Comparison of ENCODE assay signal across 9 mouse cellular contexts in the genomic region with DNA sequence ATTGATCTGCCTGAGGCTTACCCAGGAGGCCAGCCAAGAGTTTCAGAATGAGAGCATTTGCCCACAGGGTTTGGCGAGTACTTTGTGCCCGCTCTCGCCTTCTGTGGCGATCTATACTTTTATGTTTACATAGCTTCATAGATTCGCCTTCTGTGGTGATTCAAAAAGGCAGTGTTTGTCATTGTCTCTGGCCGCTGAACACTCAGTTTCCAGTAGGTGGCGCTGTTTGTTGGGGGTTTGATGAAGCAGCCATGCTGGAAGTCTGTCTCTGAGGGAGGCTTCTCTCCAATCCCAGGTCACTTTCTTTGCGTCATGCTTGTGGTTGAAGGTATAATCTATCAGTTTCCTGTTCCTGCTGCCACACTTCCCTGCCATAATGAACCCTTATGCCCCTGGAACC. TPM values are rescaled to one million over a fixed set of nuclear protein-coding genes. Genes with fewer than 3 reads are reported as not detected.
DNase-seq lines count a peak whose midpoint lies in the region; ATAC-seq and TF ChIP-seq lines count a peak whose summit lies in the region.
"Had no signal": no experiment of that assay in that cellular context is flagged by ENCODE, and none has a peak within 500 bp of the region (broad histone marks: within the 10 kb centered on the region; RNA-seq: fewer than 3 reads in every experiment).

No protein-coding gene starts in this region.

- no peak overlapping the region for H3K4me3 ChIP-seq in liver, embryonic 12.5 days
- H3K4me3 ChIP-seq in hindbrain, postnatal 0 days (ENCODE audit: low read length), result no peak overlapping the region
- no peak overlapping the region for H3K4me3 ChIP-seq in liver, embryonic 14.5 days (ENCODE audit: insufficient read depth in 1 of 2, low read depth in 2 of 2, low read length in 2 of 2)
- H3K4me3 ChIP-seq: neural tube, embryonic 12.5 days had no signal

- no peak overlapping the region for H3K4me2 ChIP-seq in liver, embryonic 12.5 days
- no peak overlapping the region for H3K4me2 ChIP-seq in hindbrain, postnatal 0 days (ENCODE audit: low read depth, low read length)
- no peak overlapping the region for H3K4me2 ChIP-seq in liver, embryonic 14.5 days (ENCODE audit: low read depth)

- no peak for ATAC-seq in liver, embryonic 12.5 days
- no peak for ATAC-seq in hindbrain, postnatal 0 days
- no peak for ATAC-seq in liver, embryonic 14.5 days (ENCODE audit: insufficient read depth)

- DNase-seq in liver, result peak; percentile 53
- peak; percentile 33 for DNase-seq in T-cell, adult 2 months (ENCODE audit: low spot score)
- peak; percentile 72 to 84 for DNase-seq in cerebellum, postnatal 14 days
- DNase-seq in hindbrain, postnatal 0 days (ENCODE audit: low spot score), result peak; percentile 84
- DNase-seq in liver, embryonic 14.5 days (ENCODE audit: low read depth in 3 of 3, low spot score in 3 of 3), result peak in 2 of 3 experiments; percentile 26 to 27
- DNase-seq in ovary, postnatal 14 days (ENCODE audit: low spot score), result peak; percentile 61
- DNase-seq in MN1 (ENCODE audit: low spot score), result no peak

- H3K36me3 ChIP-seq in liver, embryonic 12.5 days, result no peaks in the 10 kb centered on the region
- H3K36me3 ChIP-seq in hindbrain, postnatal 0 days (ENCODE audit: insufficient read depth, low read length), result no peaks in the 10 kb centered on the region
- no peaks in the 10 kb centered on the region for H3K36me3 ChIP-seq in liver, embryonic 14.5 days (replicated peaks; ENCODE audit: control insufficient read depth, insufficient read depth, low read depth)
- H3K36me3 ChIP-seq: neural tube, embryonic 12.5 days had no signal

- no peak for TF ChIP-seq EP300 in liver, embryonic 14.5 days (IDR thresholded peaks at IDR 0.05; ENCODE audit: low read depth)

- no peaks in the 10 kb centered on the region for H3K4me1 ChIP-seq in liver, embryonic 12.5 days
- H3K4me1 ChIP-seq in hindbrain, postnatal 0 days (ENCODE audit: insufficient read depth, low read length), result no peaks in the 10 kb centered on the region
- H3K4me1 ChIP-seq in liver, embryonic 14.5 days (replicated peaks; ENCODE audit: control insufficient read depth in 2 of 2, insufficient read depth in 2 of 2, low read length in 1 of 2), result no peaks in the 10 kb centered on the region
- H3K4me1 ChIP-seq: neural tube, embryonic 12.5 days had no signal

- H3K9ac ChIP-seq in liver, embryonic 12.5 days, result no peak overlapping the region
- no peak overlapping the region for H3K9ac ChIP-seq in hindbrain, postnatal 0 days (replicated peaks; ENCODE audit: low read length)
- no peak overlapping the region for H3K9ac ChIP-seq in liver, embryonic 14.5 days (replicated peaks)
- H3K9ac ChIP-seq: neural tube, embryonic 12.5 days had no signal

- TF ChIP-seq CTCF in hindbrain, postnatal 0 days (IDR thresholded peaks at IDR 0.05; ENCODE audit: low read depth), result peak; percentile 85
- peak; percentile 75 for TF ChIP-seq CTCF in liver, embryonic 14.5 days (IDR thresholded peaks at IDR 0.05; ENCODE audit: low read depth)

- H3K9me3 ChIP-seq in liver, embryonic 12.5 days (replicated peaks), result no peaks in the 10 kb centered on the region
- no peaks in the 10 kb centered on the region for H3K9me3 ChIP-seq in hindbrain, postnatal 0 days (ENCODE audit: low read length)
- H3K9me3 ChIP-seq in liver, embryonic 14.5 days (ENCODE audit: control insufficient read depth, low read length), result no peaks in the 10 kb centered on the region
- H3K9me3 ChIP-seq: neural tube, embryonic 12.5 days had no signal

- H3K27ac ChIP-seq in liver, embryonic 12.5 days, result no peak overlapping the region
- no peak overlapping the region for H3K27ac ChIP-seq in hindbrain, postnatal 0 days
- no peak overlapping the region for H3K27ac ChIP-seq in liver, embryonic 14.5 days
- H3K27ac ChIP-seq: neural tube, embryonic 12.5 days had no signal

- 18% methylated on average over 8 of the region's 8 CpGs for WGBS in liver, embryonic 12.5 days (ENCODE audit: insufficient replicate concordance)
- WGBS in hindbrain, postnatal 0 days, result 25% methylated on average over 8 of the region's 8 CpGs
- WGBS in liver, embryonic 14.5 days (ENCODE audit: insufficient replicate concordance), result 14% methylated on average over 8 of the region's 8 CpGs

- H3K27me3 ChIP-seq in liver, embryonic 12.5 days (replicated peaks), result no peaks in the 10 kb centered on the region
- no peaks in the 10 kb centered on the region for H3K27me3 ChIP-seq in hindbrain, postnatal 0 days (ENCODE audit: insufficient read depth, low read length)
- H3K27me3 ChIP-seq in liver, embryonic 14.5 days (ENCODE audit: control insufficient read depth, insufficient read depth, low read length), result no peaks in the 10 kb centered on the region
- H3K27me3 ChIP-seq: neural tube, embryonic 12.5 days had no signal

RNA-seq across cellular contexts. Expression of a gene that starts 22.0 kb away (rescaled TPM):
- not detected in 2 replicates for polyA plus RNA-seq in liver, embryonic 12.5 days (2016; fragmentation: Nextera tagmentation; extraction: Ambion mirVana)
- total RNA-seq in hindbrain, postnatal 0 days (2014; rRNA removed), result not detected in 2 replicates
- not detected in 2 replicates for polyA plus RNA-seq in hindbrain, postnatal 0 days (2015; fragmentation: Nextera tagmentation; extraction: Ambion mirVana)
- polyA plus RNA-seq in liver, embryonic 14.5 days (2012; rRNA removed), result 0.01 and 0.02 TPM in 2 replicates
- not detected in 2 replicates for polyA plus RNA-seq in liver, embryonic 14.5 days (2014; fragmentation: Nextera tagmentation; extraction: Ambion mirVana)
- polyA plus RNA-seq: neural tube, embryonic 12.5 days had no signal

RNA-seq across cellular contexts. Expression of a gene that starts 34.7 kb away (rescaled TPM):
- polyA plus RNA-seq in liver, embryonic 12.5 days (2016; fragmentation: Nextera tagmentation; extraction: Ambion mirVana), result not detected in 2 replicates
- total RNA-seq in hindbrain, postnatal 0 days (2014; rRNA removed), result 0.21 TPM in 1 of 2 replicates, not detected in the other
- not detected in 2 replicates for polyA plus RNA-seq in hindbrain, postnatal 0 days (2015; fragmentation: Nextera tagmentation; extraction: Ambion mirVana)
- 0.08 and 0.11 TPM in 2 replicates for polyA plus RNA-seq in liver, embryonic 14.5 days (2012; rRNA removed)
- polyA plus RNA-seq in liver, embryonic 14.5 days (2014; fragmentation: Nextera tagmentation; extraction: Ambion mirVana), result 0.14 and 0.22 TPM in 2 replicates
- polyA plus RNA-seq: neural tube, embryonic 12.5 days had no signal

RNA-seq across cellular contexts. Expression of a gene that starts 46.3 kb away (rescaled TPM):
- not detected in 2 replicates for polyA plus RNA-seq in liver, embryonic 12.5 days (2016; fragmentation: Nextera tagmentation; extraction: Ambion mirVana)
- not detected in 2 replicates for total RNA-seq in hindbrain, postnatal 0 days (2014; rRNA removed)
- polyA plus RNA-seq in hindbrain, postnatal 0 days (2015; fragmentation: Nextera tagmentation; extraction: Ambion mirVana), result not detected in 2 replicates
- not detected in 2 replicates for polyA plus RNA-seq in liver, embryonic 14.5 days (2012; rRNA removed)
- polyA plus RNA-seq in liver, embryonic 14.5 days (2014; fragmentation: Nextera tagmentation; extraction: Ambion mirVana), result not detected in 2 replicates
- polyA plus RNA-seq: neural tube, embryonic 12.5 days had no signal

RNA-seq across cellular contexts. Expression of a gene that starts 52.7 kb away (rescaled TPM):
- not detected in 2 replicates for polyA plus RNA-seq in liver, embryonic 12.5 days (2016; fragmentation: Nextera tagmentation; extraction: Ambion mirVana)
- not detected in 2 replicates for total RNA-seq in hindbrain, postnatal 0 days (2014; rRNA removed)
- 0.38 and 0.43 TPM in 2 replicates for polyA plus RNA-seq in hindbrain, postnatal 0 days (2015; fragmentation: Nextera tagmentation; extraction: Ambion mirVana)
- not detected in 2 replicates for polyA plus RNA-seq in liver, embryonic 14.5 days (2012; rRNA removed)
- polyA plus RNA-seq in liver, embryonic 14.5 days (2014; fragmentation: Nextera tagmentation; extraction: Ambion mirVana), result not detected in 2 replicates
- polyA plus RNA-seq: neural tube, embryonic 12.5 days had no signal
